Mouse (Mus musculus) thymus, adult 2 months (tissue): ENCODE data around the gene Rimbp2.

ENCODE experiments used
- CTCF ChIP-seq: fragments of 200-500 bp; IDR thresholded peaks from 2 replicates; pipeline ENCODE4 v1.5.1; 2012; ENCODE audit warnings: mild to moderate bottlenecking, control low read depth, low read length, moderate library complexity, borderline replicate concordance; ENCODE audit not compliant: control insufficient read depth, poor library complexity, insufficient read depth; ENCODE audit errors: extremely low read depth
- POLR2A ChIP-seq: fragments of 200-500 bp; IDR thresholded peaks from 2 replicates; pipeline ENCODE4 v1.6.1; 2012; ENCODE audit warnings: mild to moderate bottlenecking, low read length, control low read depth, moderate library complexity; ENCODE audit not compliant: control insufficient read depth, poor library complexity, insufficient read depth; ENCODE audit errors: extremely low read depth

- TF ChIP-seq CTCF = no peak
- TF ChIP-seq POLR2A = no peak
These were observed 111.7 kb downstream of the Rimbp2 start for GRCm38 (mm10) chr5:128841541-128841940.
